Mouse (Mus musculus): ENCODE measurements around the gene Ccdc144b.

Gene Ccdc144b

GRCm38 (mm10) chr3:36053447-36053846 lies at the start of gene Ccdc144b:
Ccdc144b (minus strand) TSS chr3:36053547.
- DNase-seq (ENCODE audit: low spot score), result no peak

GRCm38 (mm10) chr3:36095371-36095770 lies 42.0 kb upstream of the Ccdc144b start:
- no peak for DNase-seq (ENCODE audit: low spot score)

- DNase-seq (ENCODE audit: low spot score), result no peak
These were observed 34.2 kb upstream of the Ccdc144b start for GRCm38 (mm10) chr3:36087591-36087990.

- no peak for DNase-seq (ENCODE audit: low spot score)
These were observed 32.0 kb upstream of the Ccdc144b start for GRCm38 (mm10) chr3:36085394-36085793.

- DNase-seq (ENCODE audit: low spot score), result no peak
These were observed 30.0 kb upstream of the Ccdc144b start for GRCm38 (mm10) chr3:36083381-36083780.

- no peak for DNase-seq (ENCODE audit: low spot score)
These were observed 29.5 kb upstream of the Ccdc144b start for GRCm38 (mm10) chr3:36082843-36083242.

- DNase-seq (ENCODE audit: low spot score), result no peak
These were observed 27.4 kb upstream of the Ccdc144b start for GRCm38 (mm10) chr3:36080741-36081140.

- no peak for DNase-seq (ENCODE audit: low spot score)
These were observed 26.5 kb upstream of the Ccdc144b start for GRCm38 (mm10) chr3:36079886-36080285.

- no peak for DNase-seq (ENCODE audit: low spot score)
These were observed 24.0 kb upstream of the Ccdc144b start for GRCm38 (mm10) chr3:36077386-36077785.

- no peak for DNase-seq (ENCODE audit: low spot score)
These were observed 22.1 kb upstream of the Ccdc144b start for GRCm38 (mm10) chr3:36075466-36075865.

- no peak for DNase-seq (ENCODE audit: low spot score)
These were observed 20.9 kb upstream of the Ccdc144b start for GRCm38 (mm10) chr3:36074231-36074630.

GRCm38 (mm10) chr3:36071047-36071446 lies 17.7 kb upstream of the Ccdc144b start:
- no peak for DNase-seq (ENCODE audit: low spot score)

- no peak for DNase-seq (ENCODE audit: low spot score)
These were observed 17.1 kb upstream of the Ccdc144b start for GRCm38 (mm10) chr3:36070436-36070835.

- no peak for DNase-seq (ENCODE audit: low spot score)
These were observed 14.4 kb upstream of the Ccdc144b start for GRCm38 (mm10) chr3:36067731-36068130.

GRCm38 (mm10) chr3:36065843-36066651 lies 12.7 kb upstream of the Ccdc144b start, which contains the start of gene Acad9:
Acad9 (plus strand) TSS chr3:36065979.
- DNase-seq (ENCODE audit: low spot score), result peak; percentile 95

GRCm38 (mm10) chr3:36065166-36065565 lies 11.8 kb upstream of the Ccdc144b start:
- DNase-seq (ENCODE audit: low spot score), result no peak

- no peak for DNase-seq (ENCODE audit: low spot score)
These were observed 11.3 kb upstream of the Ccdc144b start for GRCm38 (mm10) chr3:36064592-36065061.

GRCm38 (mm10) chr3:36060096-36060850 lies 6.9 kb upstream of the Ccdc144b start:
- DNase-seq (ENCODE audit: low spot score), result peak; percentile 72

- DNase-seq (ENCODE audit: low spot score), result no peak
These were observed 4.2 kb downstream of the Ccdc144b start for GRCm38 (mm10) chr3:36049106-36049505.

- DNase-seq (ENCODE audit: low spot score), result no peak
These were observed 8.3 kb downstream of the Ccdc144b start for GRCm38 (mm10) chr3:36045086-36045485.

- no peak for DNase-seq (ENCODE audit: low spot score)
These were observed 8.8 kb downstream of the Ccdc144b start for GRCm38 (mm10) chr3:36044520-36044919.

GRCm38 (mm10) chr3:36031740-36032510 lies 21.4 kb downstream of the Ccdc144b start:
- no peak for DNase-seq (ENCODE audit: low spot score)

All from lung, postnatal 25 days (tissue).